Mouse (Mus musculus) adrenal gland (tissue): ENCODE measurements around the gene Ndufb3.
"Not testable (repeated sequence)": the region's sequence is repeated elsewhere in the genome, so short reads cannot be mapped to it uniquely, and the experiment has no call there.

ENCODE experiments used
- intact Hi-C: fragments of 180-260 bp; cut with DNase I; formaldehyde crosslinking; loops from one replicate; pipeline ENCODE4 v1.15.1; 2025

Ndufb3 gene

GRCm38 (mm10) chr1:58616176-58616575 lies 30.0 kb downstream of the Ndufb3 start:
- intact Hi-C loops: no loop called here

GRCm38 (mm10) chr1:58617076-58617475 lies 30.9 kb downstream of the Ndufb3 start:
- intact Hi-C loops: no loop called here

- intact Hi-C loops: no loop called here
Observed at GRCm38 (mm10) chr1:58617978-58618668, 31.9 kb downstream of the Ndufb3 start.

GRCm38 (mm10) chr1:58618766-58619165 lies 32.6 kb downstream of the Ndufb3 start:
- intact Hi-C loops: no loop called here

GRCm38 (mm10) chr1:58621251-58621650 lies 35.1 kb downstream of the Ndufb3 start:
- intact Hi-C loops: no loop called here

- intact Hi-C loops: no loop called here
Observed at GRCm38 (mm10) chr1:58621996-58622748, 36.0 kb downstream of the Ndufb3 start.

GRCm38 (mm10) chr1:58628847-58629246 lies 42.7 kb downstream of the Ndufb3 start:
- intact Hi-C loops: not testable (repeated sequence)
